Mouse (Mus musculus) MEL (cell line): ENCODE measurements around the gene Gsta3. TPM values are rescaled to one million over a fixed set of nuclear protein-coding genes. Genes with fewer than 3 reads are reported as not detected.
A peak's percentile ranks its signal among the peaks of the same experiment; 100 is the strongest.

ENCODE experiments used
- DNase-seq: peaks from one replicate; pipeline ENCODE4 v3.0.0; 2011; ENCODE audit warnings: low read depth, low spot score
- H3K27ac ChIP-seq: 2 replicates; pipeline ENCODE4 v1.5.1; 2012; ENCODE audit warnings: low read depth, mild to moderate bottlenecking, control low read depth, low read length, moderate library complexity; ENCODE audit not compliant: control insufficient read depth
- H3K27me3 ChIP-seq, 2 experiments: fragments of 150-350 bp in 1 of 2; sonication (generic) in 1 of 2; 2 replicates each; pipeline ENCODE4 v1.6.1; 2012; ENCODE audit warnings: low read length in 2 of 2, mild to moderate bottlenecking in 2 of 2, improper control_type of control experiment in 1 of 2, moderate library complexity in 1 of 2; ENCODE audit not compliant: insufficient read depth in 2 of 2, control insufficient read depth in 1 of 2
- H3K36me3 ChIP-seq, 2 experiments: 2 replicates each; pipeline ENCODE4 v1.6.1; 2012 to 2014; ENCODE audit warnings: low read length in 2 of 2, improper control_type of control experiment in 1 of 2, inconsistent platforms in 1 of 2, mild to moderate bottlenecking in 1 of 2; ENCODE audit not compliant: insufficient read depth in 2 of 2, control insufficient read depth in 1 of 2
- H3K4me1 ChIP-seq, 2 experiments: fragments of 150-350 bp in 1 of 2; sonication (generic) in 1 of 2; 2 replicates each; pipeline ENCODE4 v1.6.1; 2012; ENCODE audit warnings: low read length in 2 of 2, improper control_type of control experiment in 1 of 2, mild to moderate bottlenecking in 1 of 2; ENCODE audit not compliant: insufficient read depth in 2 of 2, control insufficient read depth in 1 of 2
- H3K4me3 ChIP-seq, 2 experiments: fragments of 150-350 bp in 1 of 2; sonication (generic) in 1 of 2; 2 replicates each; pipeline ENCODE4 v1.5.1; 2012; ENCODE audit warnings: low read depth in 2 of 2, low read length in 2 of 2, mild to moderate bottlenecking in 2 of 2, moderate library complexity in 2 of 2, control low read depth in 1 of 2, improper control_type of control experiment in 1 of 2; ENCODE audit not compliant: control insufficient read depth in 1 of 2, insufficient read depth in 1 of 2
- H3K79me2 ChIP-seq: 2 replicates; pipeline ENCODE4 v1.6.1; 2012; ENCODE audit warnings: mild to moderate bottlenecking, low read length, moderate library complexity; ENCODE audit not compliant: control insufficient read depth, poor library complexity, insufficient read depth
- H3K9ac ChIP-seq: 2 replicates; pipeline ENCODE4 v1.6.1; 2012; ENCODE audit warnings: low read depth, mild to moderate bottlenecking, control low read depth, low read length, moderate library complexity; ENCODE audit not compliant: control insufficient read depth, poor library complexity, severe bottlenecking
- H3K9me3 ChIP-seq: fragments of 150-350 bp; sonication (generic); replicated peaks from 2 replicates; pipeline ENCODE4 v1.6.1; 2012; ENCODE audit warnings: mild to moderate bottlenecking, low read length, improper control_type of control experiment, moderate library complexity; ENCODE audit not compliant: insufficient read depth
- BHLHE40 ChIP-seq: IDR thresholded peaks from 2 replicates; pipeline ENCODE4 v1.6.1; 2012; ENCODE audit warnings: low read depth, mild to moderate bottlenecking, inconsistent platforms, low read length, improper control_type of control experiment, borderline replicate concordance
- CHD1 ChIP-seq: IDR thresholded peaks from 2 replicates; pipeline ENCODE4 v1.6.1; 2012; ENCODE audit warnings: low read depth, mild to moderate bottlenecking, inconsistent platforms, low read length, improper control_type of control experiment
- E2F4 ChIP-seq: IDR thresholded peaks from 2 replicates; pipeline ENCODE4 v1.6.1; 2011; ENCODE audit warnings: low read depth, low read length, improper control_type of control experiment, borderline replicate concordance
- ELF1 ChIP-seq: IDR thresholded peaks from 2 replicates; pipeline ENCODE4 v1.6.1; 2014; ENCODE audit warnings: low read depth, mild to moderate bottlenecking, inconsistent platforms, low read length, improper control_type of control experiment, moderate library complexity
- GABPA ChIP-seq: IDR thresholded peaks from 2 replicates; pipeline ENCODE4 v1.6.1; 2012; ENCODE audit warnings: low read depth, mild to moderate bottlenecking, inconsistent platforms, low read length, improper control_type of control experiment, moderate library complexity
- HCFC1 ChIP-seq: IDR thresholded peaks from 2 replicates; pipeline ENCODE4 v1.6.1; 2012; ENCODE audit warnings: low read depth, mild to moderate bottlenecking, inconsistent platforms, low read length, improper control_type of control experiment, moderate library complexity
- MAX ChIP-seq: IDR thresholded peaks from 2 replicates; pipeline ENCODE4 v1.6.1; 2011; ENCODE audit warnings: low read length, improper control_type of control experiment
- MEF2A ChIP-seq: IDR thresholded peaks from 2 replicates; pipeline ENCODE4 v1.6.1; 2014; ENCODE audit warnings: low read depth, mild to moderate bottlenecking, inconsistent platforms, low read length, improper control_type of control experiment; ENCODE audit not compliant: poor library complexity, insufficient replicate concordance, severe bottlenecking; ENCODE audit errors: extremely low read depth
- NRF1 ChIP-seq: IDR thresholded peaks from 2 replicates; pipeline ENCODE4 v1.6.1; 2014; ENCODE audit warnings: low read depth, mild to moderate bottlenecking, inconsistent platforms, low read length, improper control_type of control experiment, moderate library complexity; ENCODE audit not compliant: poor library complexity, insufficient read depth, severe bottlenecking
- ZKSCAN1 ChIP-seq: IDR thresholded peaks from 2 replicates; pipeline ENCODE4 v1.6.1; 2012; ENCODE audit warnings: low read depth, mild to moderate bottlenecking, inconsistent platforms, low read length, improper control_type of control experiment, moderate library complexity
- polyA plus RNA-seq, 2 experiments: library from polyadenylated mRNA; stranded (reverse) in 1 of 2; unstranded in 1 of 2; fragments of >175 nt in 1 of 2; fragments of >200 nt in 1 of 2; gene quantifications; 2 replicates each; pipeline versions ENCODE4 v1.2.1 to v1.2.4; 2012; ENCODE audit warnings: low replicate concordance in 2 of 2, low read depth in 1 of 2; ENCODE audit not compliant: insufficient read length in 2 of 2, insufficient read depth in 1 of 2, missing spikeins in 1 of 2
- total RNA-seq: library from RNA; depleted of rRNA; stranded (reverse); fragments of 300-350 nt; gene quantifications from 2 replicates; pipeline ENCODE4 v1.2.3, GENCODE M21; 2012

Gene Gsta3
- total and polyA plus RNA-seq, 3 experiments, result 2.2 to 3.4 TPM; not detected in 1

- TF ChIP-seq HCFC1, result no peak
- no peak for TF ChIP-seq ZKSCAN1
Observed at GRCm38 (mm10) chr1:21271343-21272055, 31.1 kb downstream of the Gsta3 start (continued).

GRCm38 (mm10) chr1:21272056-21272431 lies 31.7 kb downstream of the Gsta3 start:
- Histone ChIP-seq H3K4me1 (peaks cover 0 to 5% of the 10 kb centered on the region in 2 experiments; a peak in 1 of 4 replicates), H3K4me3 (peak overlapping the region; percentile 49 to 69), H3K9me3 (no peaks in the 10 kb centered on the region), H3K36me3 (no peaks in the 10 kb centered on the region), H3K9ac (peak overlapping the region; percentile 56), H3K27ac (no peak overlapping the region), H3K79me2 (no peaks in the 10 kb centered on the region), H3K27me3 (no peaks in the 10 kb centered on the region)
- TF ChIP-seq GABPA, result no peak
- TF ChIP-seq NRF1, result peak; percentile 36; the same call in 1 of the 2 replicates
- peak; percentile 47 for DNase-seq

GRCm38 (mm10) chr1:21273091-21273490 lies 32.7 kb downstream of the Gsta3 start:
- TF ChIP-seq CHD1, result no peak
- no peak for TF ChIP-seq GABPA
- TF ChIP-seq E2F4, result no peak
- TF ChIP-seq BHLHE40, result no peak
- TF ChIP-seq HCFC1, result no peak
- TF ChIP-seq ELF1, result no peak
- TF ChIP-seq MAX, result no peak
- no peak for TF ChIP-seq MEF2A
- Histone ChIP-seq H3K9ac (no peak overlapping the region), H3K4me3 (no peak overlapping the region), H3K4me1 (peaks cover 0 to 5% of the 10 kb centered on the region in 2 experiments; a peak in 1 of 4 replicates), H3K9me3 (no peaks in the 10 kb centered on the region), H3K36me3 (no peaks in the 10 kb centered on the region), H3K79me2 (no peaks in the 10 kb centered on the region), H3K27me3 (no peaks in the 10 kb centered on the region), H3K27ac (no peak overlapping the region)
- no peak for DNase-seq
